Mouse (Mus musculus): ENCODE data around the gene Pitx3. TPM values are rescaled to one million over a fixed set of nuclear protein-coding genes. Genes with fewer than 3 reads are reported as not detected.
"Not testable (repeated sequence)": the region's sequence is repeated elsewhere in the genome, so short reads cannot be mapped to it uniquely, and the experiment has no call there.

Pitx3 gene
- polyA plus RNA-seq, 2 experiments = 8.1 to 14.0 TPM

DNA sequence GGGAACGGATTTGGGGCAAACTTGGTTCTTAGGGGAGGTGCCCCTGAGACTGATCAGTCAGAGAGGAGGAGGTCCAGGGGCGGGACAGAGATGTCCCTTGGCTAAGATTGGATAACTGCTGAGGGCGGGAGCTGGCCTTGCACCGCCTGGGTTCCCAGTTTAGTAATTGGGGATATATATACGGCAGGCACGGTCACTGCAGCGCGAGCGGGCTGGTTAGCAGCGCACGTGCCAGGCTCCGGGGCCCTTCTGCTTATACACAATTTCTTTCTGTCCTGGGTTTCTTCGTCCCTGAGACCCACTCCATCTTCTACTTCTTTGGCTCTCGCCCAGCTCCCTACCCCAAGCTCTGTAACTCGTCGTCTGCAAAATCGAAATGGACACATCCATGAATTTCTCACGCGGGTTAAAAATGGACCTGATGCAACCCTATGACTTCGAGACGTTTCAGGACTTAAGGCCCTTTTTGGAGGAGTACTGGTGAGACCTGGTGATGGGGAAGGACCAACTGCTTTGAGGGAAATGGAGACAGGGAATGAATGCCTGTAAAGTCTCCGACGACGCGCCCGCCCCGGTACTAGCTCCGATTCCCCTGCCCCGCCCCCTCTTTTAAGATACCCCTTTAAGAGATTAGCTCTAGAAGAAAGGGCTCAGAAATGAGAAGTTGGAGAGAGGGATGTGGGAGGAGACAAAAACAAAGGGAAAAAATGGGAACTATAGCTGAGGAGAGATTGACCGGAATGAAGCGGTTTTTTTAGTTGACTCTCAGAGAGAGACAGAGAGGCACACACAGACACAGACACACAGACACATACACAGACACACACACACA is 16.2 kb downstream of the Pitx3 start, which contains the start of gene Elovl3:
Gene Elovl3, plus strand, starts transcription at position 204 of the 832 bp plus-strand sequence.
- Histone ChIP-seq H3K4me3 (replicated peaks; ENCODE audit: low read length) (peak within 1 kb of the TSS; percentile 25), H3K9ac (ENCODE audit: low read depth, low read length, severe bottlenecking) (no peak within 1 kb of the TSS), H3K27ac (replicated peaks; ENCODE audit: low read depth, low read length) (no peak within 1 kb of the TSS), H3K36me3 (ENCODE audit: control insufficient read depth, insufficient read depth, low read length) (no peaks in the 10 kb centered on the region), H3K9me3 (ENCODE audit: control insufficient read depth, low read length) (no peaks in the 10 kb centered on the region), H3K4me2 (replicated peaks; ENCODE audit: low read depth, low read length, severe bottlenecking) (peak within 1 kb of the TSS; percentile 40; the same call in 1 of the 2 replicates), H3K27me3 (ENCODE audit: control insufficient read depth, insufficient read depth, low read length) (peaks cover 61% of the 10 kb centered on the region), H3K4me1 (ENCODE audit: control insufficient read depth, insufficient read depth, low read length) (peaks cover 14% of the 10 kb centered on the region; the same call in 1 of the 2 replicates)
- peak; percentile 36 for DNase-seq (ENCODE audit: low spot score)
- ATAC-seq (ENCODE audit: low FRiP score, low read depth) = no peak
- WGBS = 6% methylated on average over 31 of the region's 31 CpGs
- no peak for TF ChIP-seq POLR2A (IDR thresholded peaks at IDR 0.05; ENCODE audit: borderline replicate concordance, extremely low read depth, insufficient read depth, insufficient read length)

DNA sequence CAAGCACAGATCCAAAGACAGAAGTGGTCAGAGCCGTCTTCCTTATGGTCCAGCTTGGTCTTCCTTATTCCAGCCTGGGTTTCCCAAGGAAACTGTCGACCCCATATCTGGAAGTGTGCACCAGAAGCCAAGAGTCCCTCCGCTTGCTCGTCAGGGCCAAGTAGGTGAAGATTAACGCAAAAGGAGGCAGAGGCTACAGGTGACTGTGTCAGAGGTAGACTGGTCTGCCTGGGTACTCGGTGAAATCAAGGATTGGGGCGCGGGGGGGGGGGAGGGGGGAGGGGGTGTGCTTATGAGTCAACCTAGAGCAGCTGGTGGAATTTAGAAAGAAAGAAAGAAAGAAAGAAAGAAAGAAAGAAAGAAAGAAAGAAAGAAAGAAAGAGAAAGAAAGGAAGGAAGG is 16.8 kb downstream of the Pitx3 start:
- Histone ChIP-seq H3K36me3 (ENCODE audit: control insufficient read depth, insufficient read depth, low read length) (no peaks in the 10 kb centered on the region), H3K27ac (replicated peaks; ENCODE audit: low read depth, low read length) (no peak overlapping the region), H3K9ac (ENCODE audit: low read depth, low read length, severe bottlenecking) (no peak overlapping the region), H3K4me1 (ENCODE audit: control insufficient read depth, insufficient read depth, low read length) (peaks cover 9% of the 10 kb centered on the region; the same call in 1 of the 2 replicates), H3K9me3 (ENCODE audit: control insufficient read depth, low read length) (no peaks in the 10 kb centered on the region), H3K4me3 (replicated peaks; ENCODE audit: low read length) (peak overlapping the region; percentile 25), H3K27me3 (ENCODE audit: control insufficient read depth, insufficient read depth, low read length) (peaks cover 55% of the 10 kb centered on the region), H3K4me2 (replicated peaks; ENCODE audit: low read depth, low read length, severe bottlenecking) (peak overlapping the region; percentile 40; the same call in 1 of the 2 replicates)
- ATAC-seq (ENCODE audit: low FRiP score, low read depth) = no peak
- no peak for DNase-seq (ENCODE audit: low spot score)
- TF ChIP-seq POLR2A (IDR thresholded peaks at IDR 0.05; ENCODE audit: borderline replicate concordance, extremely low read depth, insufficient read depth, insufficient read length) = no peak
- WGBS = 9% methylated on average over 8 of the region's 8 CpGs

DNA sequence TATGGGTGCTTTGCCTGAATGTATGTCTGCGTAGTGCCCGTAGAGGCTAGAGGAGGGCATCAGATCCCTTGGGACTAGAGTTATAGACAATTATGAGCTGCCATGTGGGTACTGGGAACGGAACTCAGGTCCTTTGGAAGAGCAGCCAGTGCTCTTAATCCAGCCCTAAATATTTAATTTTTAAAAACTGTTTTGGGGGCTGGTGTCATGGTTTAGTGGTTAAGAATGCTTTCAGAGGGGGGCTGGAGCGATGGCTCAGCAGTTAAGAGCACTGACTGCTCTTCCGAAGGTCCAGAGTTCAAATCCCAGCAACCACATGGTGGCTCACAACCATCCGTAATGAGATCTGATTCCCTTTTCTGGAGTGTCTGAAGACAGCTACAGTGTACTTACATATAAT is 18.4 kb downstream of the Pitx3 start:
- H3K4me3 ChIP-seq (replicated peaks; ENCODE audit: low read length); H3K4me1 ChIP-seq (ENCODE audit: control insufficient read depth, insufficient read depth, low read length); DNase-seq (ENCODE audit: low spot score); H3K27ac ChIP-seq (replicated peaks; ENCODE audit: low read depth, low read length); ATAC-seq (ENCODE audit: low FRiP score, low read depth); H3K9me3 ChIP-seq (ENCODE audit: control insufficient read depth, low read length); H3K4me2 ChIP-seq (replicated peaks; ENCODE audit: low read depth, low read length, severe bottlenecking); H3K9ac ChIP-seq (ENCODE audit: low read depth, low read length, severe bottlenecking); H3K36me3 ChIP-seq (ENCODE audit: control insufficient read depth, insufficient read depth, low read length): not testable (repeated sequence)
- H3K27me3 ChIP-seq (ENCODE audit: control insufficient read depth, insufficient read depth, low read length) = peaks cover 44% of the 10 kb centered on the region
- WGBS = 76% methylated on average over 5 of the region's 6 CpGs

DNA sequence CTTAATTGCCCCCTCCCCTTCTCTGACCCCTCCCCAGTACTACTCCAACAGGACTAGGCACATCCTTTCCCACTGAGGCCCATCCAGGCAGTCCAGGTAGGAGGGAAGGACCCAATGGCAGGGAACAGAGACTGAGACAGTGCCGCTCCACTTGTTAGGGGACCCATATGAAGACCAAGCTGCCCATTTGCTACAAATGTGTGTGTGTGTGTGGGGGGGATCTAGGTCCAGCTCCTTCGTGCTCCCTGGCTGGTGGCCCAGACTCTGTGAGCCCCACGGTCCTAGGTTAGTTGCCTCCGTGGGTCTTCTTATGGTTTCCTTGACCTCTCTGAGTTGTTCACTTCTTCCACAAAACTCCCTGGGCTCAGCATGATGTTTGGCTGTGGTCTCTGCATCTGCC is 21.8 kb downstream of the Pitx3 start:
- Histone ChIP-seq H3K36me3 (ENCODE audit: control insufficient read depth, insufficient read depth, low read length) (no peaks in the 10 kb centered on the region), H3K27ac (replicated peaks; ENCODE audit: low read depth, low read length) (no peak overlapping the region), H3K4me3 (replicated peaks; ENCODE audit: low read length) (no peak overlapping the region), H3K27me3 (ENCODE audit: control insufficient read depth, insufficient read depth, low read length) (peaks cover 12% of the 10 kb centered on the region), H3K4me1 (ENCODE audit: control insufficient read depth, insufficient read depth, low read length) (no peaks in the 10 kb centered on the region), H3K9ac (ENCODE audit: low read depth, low read length, severe bottlenecking) (no peak overlapping the region), H3K9me3 (ENCODE audit: control insufficient read depth, low read length) (no peaks in the 10 kb centered on the region), H3K4me2 (replicated peaks; ENCODE audit: low read depth, low read length, severe bottlenecking) (no peak overlapping the region)
- WGBS = 94% methylated on average over 4 of the region's 4 CpGs
- TF ChIP-seq POLR2A (IDR thresholded peaks at IDR 0.05; ENCODE audit: borderline replicate concordance, extremely low read depth, insufficient read depth, insufficient read length) = no peak
- DNase-seq (ENCODE audit: low spot score) (no peak), ATAC-seq (ENCODE audit: low FRiP score, low read depth) (no peak)

DNA sequence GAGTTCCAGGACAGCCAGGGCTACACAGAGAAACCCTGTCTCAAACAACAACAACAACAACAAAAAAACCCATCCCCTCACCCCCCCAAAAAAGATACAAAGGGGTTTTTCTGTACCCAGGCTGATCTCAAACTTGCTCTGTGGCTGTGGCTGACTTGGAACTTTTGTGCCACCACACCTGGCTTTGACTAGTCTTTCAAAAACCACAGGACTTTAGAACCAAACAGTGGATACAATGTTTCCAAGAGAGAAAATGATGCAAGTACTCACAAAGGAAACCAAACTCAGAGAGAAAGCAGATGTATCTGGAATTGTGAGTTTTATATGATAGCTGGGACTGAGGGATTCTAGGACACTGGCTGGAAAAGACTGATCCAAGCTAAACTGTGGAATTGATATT is 23.5 kb downstream of the Pitx3 start:
- no peak for DNase-seq (ENCODE audit: low spot score)
- ATAC-seq (ENCODE audit: low FRiP score, low read depth) = no peak
- Histone ChIP-seq H3K27me3 (ENCODE audit: control insufficient read depth, insufficient read depth, low read length) (no peaks in the 10 kb centered on the region), H3K36me3 (ENCODE audit: control insufficient read depth, insufficient read depth, low read length) (no peaks in the 10 kb centered on the region), H3K9me3 (ENCODE audit: control insufficient read depth, low read length) (no peaks in the 10 kb centered on the region), H3K4me3 (replicated peaks; ENCODE audit: low read length) (no peak overlapping the region), H3K4me1 (ENCODE audit: control insufficient read depth, insufficient read depth, low read length) (no peaks in the 10 kb centered on the region), H3K27ac (replicated peaks; ENCODE audit: low read depth, low read length) (no peak overlapping the region), H3K4me2 (replicated peaks; ENCODE audit: low read depth, low read length, severe bottlenecking) (no peak overlapping the region), H3K9ac (ENCODE audit: low read depth, low read length, severe bottlenecking) (no peak overlapping the region)
- TF ChIP-seq POLR2A (IDR thresholded peaks at IDR 0.05; ENCODE audit: borderline replicate concordance, extremely low read depth, insufficient read depth, insufficient read length) = no peak
